25 mouse cellular contexts compared by ENCODE assay signal in genomic region chr10:8580298-8580697, GRCm38 (mm10).
"Had no signal": no experiment of that assay in that cellular context is flagged by ENCODE, and none has a peak within 500 bp of the region (broad histone marks: within the 10 kb centered on the region; RNA-seq: fewer than 3 reads in every experiment).

No protein-coding gene starts in this region.

- H3K36me3 ChIP-seq: heart, embryonic 13.5 days; heart, embryonic 15.5 days; hindbrain, embryonic 13.5 days; hindbrain, embryonic 15.5 days; limb, embryonic 10.5 days; limb, embryonic 12.5 days; liver, embryonic 13.5 days had no signal

- H3K27me3 ChIP-seq: heart, embryonic 13.5 days; heart, embryonic 15.5 days; hindbrain, embryonic 13.5 days; hindbrain, embryonic 15.5 days; limb, embryonic 12.5 days; liver, embryonic 13.5 days had no signal

- H3K27ac ChIP-seq: heart, adult 2 months; heart, embryonic 13.5 days; heart, embryonic 15.5 days; hindbrain, embryonic 13.5 days; hindbrain, embryonic 15.5 days; hindbrain, postnatal 0 days; layer of hippocampus, adult 2 months; left cerebral cortex, adult 2 months; limb, embryonic 10.5 days; limb, embryonic 12.5 days; liver, embryonic 13.5 days had no signal

- H3K9ac ChIP-seq: heart, embryonic 13.5 days; heart, embryonic 15.5 days; hindbrain, embryonic 13.5 days; hindbrain, embryonic 15.5 days; limb, embryonic 12.5 days; liver, embryonic 13.5 days had no signal

- H3K4me2 ChIP-seq: heart, embryonic 11.5 days; heart, embryonic 13.5 days; heart, embryonic 15.5 days; hindbrain, embryonic 13.5 days; hindbrain, embryonic 15.5 days; limb, embryonic 12.5 days; liver, embryonic 11.5 days; liver, embryonic 13.5 days had no signal

- H3K4me1 ChIP-seq: heart, embryonic 13.5 days; heart, embryonic 15.5 days; hindbrain, embryonic 13.5 days; hindbrain, embryonic 15.5 days; limb, embryonic 10.5 days; limb, embryonic 12.5 days; liver, embryonic 13.5 days had no signal

- H3K4me3 ChIP-seq: heart, adult 2 months; heart, embryonic 13.5 days; heart, embryonic 15.5 days; hindbrain, embryonic 13.5 days; hindbrain, embryonic 15.5 days; layer of hippocampus, adult 2 months; left cerebral cortex, adult 2 months; limb, embryonic 10.5 days; limb, embryonic 12.5 days; liver, embryonic 13.5 days had no signal

- ATAC-seq: hindbrain, postnatal 0 days; intestine, postnatal 0 days had no signal

- H3K9me3 ChIP-seq: heart, embryonic 13.5 days; heart, embryonic 15.5 days; hindbrain, embryonic 13.5 days; hindbrain, embryonic 15.5 days; limb, embryonic 10.5 days; limb, embryonic 12.5 days; liver, embryonic 13.5 days had no signal

- DNase-seq: gastrocnemius, postnatal 14 days; gastrocnemius, postnatal 36 days; heart, adult 11 months; heart, adult 2 months; heart, postnatal 14 days; heart, postnatal 36 days; kidney, adult 18-20 months; kidney, adult 8-10 months; kidney, postnatal 10 days; kidney, postnatal 25 days; kidney, postnatal 4 days; liver; liver, embryonic 13.5 days had no signal
